Mouse (Mus musculus): Measurements from ENCODE around the gene Pou2f2. TPM values are rescaled to one million over a fixed set of nuclear protein-coding genes. Genes with fewer than 3 reads are reported as not detected.

The Pou2f2 gene
- polyA plus RNA-seq, 1 experiment from 2014 or later, result 46.7 TPM

GRCm38 (mm10) chr7:25166106-25166505 is 13.4 kb downstream of the Pou2f2 start:
- H3K9me3 ChIP-seq (ENCODE audit: control insufficient read depth, low read length), result no peaks in the 10 kb centered on the region
- DNase-seq (no peak), ATAC-seq (ENCODE audit: low FRiP score, low TSS enrichment) (no peak)
- H3K36me3 ChIP-seq (ENCODE audit: control insufficient read depth, insufficient read depth, low read length), result no peaks in the 10 kb centered on the region
- no peak overlapping the region for H3K27ac ChIP-seq (replicated peaks; ENCODE audit: low read depth, low read length)
- 88% methylated on average over 5 of the region's 5 CpGs for WGBS
- H3K9ac ChIP-seq (replicated peaks; ENCODE audit: low read length), result no peak overlapping the region
- H3K4me2 ChIP-seq (ENCODE audit: low read length), result no peak overlapping the region
- no peaks in the 10 kb centered on the region for H3K27me3 ChIP-seq (ENCODE audit: control insufficient read depth, insufficient read depth, low read length)
- peaks cover 9% of the 10 kb centered on the region for H3K4me1 ChIP-seq (ENCODE audit: control insufficient read depth, insufficient read depth, low read length)
- H3K4me3 ChIP-seq (replicated peaks; ENCODE audit: low read depth, low read length), result no peak overlapping the region

GRCm38 (mm10) chr7:25156158-25156648 is 23.3 kb downstream of the Pou2f2 start:
- Histone ChIP-seq H3K4me3 (replicated peaks; ENCODE audit: low read depth, low read length) (no peak overlapping the region), H3K9me3 (ENCODE audit: control insufficient read depth, low read length) (no peaks in the 10 kb centered on the region), H3K36me3 (ENCODE audit: control insufficient read depth, insufficient read depth, low read length) (no peaks in the 10 kb centered on the region; the same call in 1 of the 2 replicates), H3K4me2 (ENCODE audit: low read length) (peak overlapping the region; percentile 46; the same call in 1 of the 2 replicates), H3K27ac (replicated peaks; ENCODE audit: low read depth, low read length) (peak overlapping the region; percentile 63; the same call in 1 of the 2 replicates), H3K4me1 (ENCODE audit: control insufficient read depth, insufficient read depth, low read length) (peaks cover 50% of the 10 kb centered on the region), H3K9ac (replicated peaks; ENCODE audit: low read length) (0 out of 2 replicates have a peak overlapping the region, but pooled peaks have one; percentile 37), H3K27me3 (ENCODE audit: control insufficient read depth, insufficient read depth, low read length) (no peaks in the 10 kb centered on the region)
- 34% methylated on average over 14 of the region's 14 CpGs for WGBS
- DNase-seq (no peak), ATAC-seq (ENCODE audit: low FRiP score, low TSS enrichment) (no peak)

GRCm38 (mm10) chr7:25155469-25156157 is 23.9 kb downstream of the Pou2f2 start:
- Histone ChIP-seq H3K27ac (replicated peaks; ENCODE audit: low read depth, low read length) (peak overlapping the region; percentile 63), H3K4me3 (replicated peaks; ENCODE audit: low read depth, low read length) (0 out of 2 replicates have a peak overlapping the region, but pooled peaks have one; percentile 2), H3K9ac (replicated peaks; ENCODE audit: low read length) (peak overlapping the region; percentile 37), H3K27me3 (ENCODE audit: control insufficient read depth, insufficient read depth, low read length) (no peaks in the 10 kb centered on the region), H3K4me1 (ENCODE audit: control insufficient read depth, insufficient read depth, low read length) (peaks cover 56% of the 10 kb centered on the region), H3K36me3 (ENCODE audit: control insufficient read depth, insufficient read depth, low read length) (no peaks in the 10 kb centered on the region; the same call in 1 of the 2 replicates), H3K4me2 (ENCODE audit: low read length) (peak overlapping the region; percentile 46), H3K9me3 (ENCODE audit: control insufficient read depth, low read length) (no peaks in the 10 kb centered on the region)
- 11% methylated on average over 17 of the region's 17 CpGs for WGBS
- no peak for DNase-seq
- no peak for ATAC-seq (ENCODE audit: low FRiP score, low TSS enrichment)

- ATAC-seq (ENCODE audit: low FRiP score, low TSS enrichment) (no peak), DNase-seq (no peak)
- Histone ChIP-seq H3K27ac (replicated peaks; ENCODE audit: low read depth, low read length) (peak overlapping the region; percentile 94), H3K4me1 (ENCODE audit: control insufficient read depth, insufficient read depth, low read length) (peaks cover 66% of the 10 kb centered on the region), H3K9me3 (ENCODE audit: control insufficient read depth, low read length) (no peaks in the 10 kb centered on the region), H3K4me2 (ENCODE audit: low read length) (peak overlapping the region; percentile 46), H3K9ac (replicated peaks; ENCODE audit: low read length) (peak overlapping the region; percentile 43; the same call in 1 of the 2 replicates), H3K36me3 (ENCODE audit: control insufficient read depth, insufficient read depth, low read length) (no peaks in the 10 kb centered on the region; the same call in 1 of the 2 replicates), H3K4me3 (replicated peaks; ENCODE audit: low read depth, low read length) (0 out of 2 replicates have a peak overlapping the region, but pooled peaks have one; percentile 2), H3K27me3 (ENCODE audit: control insufficient read depth, insufficient read depth, low read length) (no peaks in the 10 kb centered on the region)
- 67% methylated on average over 4 of the region's 4 CpGs for WGBS
Observed at GRCm38 (mm10) chr7:25154648-25155047, 24.9 kb downstream of the Pou2f2 start.

GRCm38 (mm10) chr7:25153841-25154240 is 25.7 kb downstream of the Pou2f2 start:
- 27% methylated on average over 7 of the region's 7 CpGs for WGBS
- no peaks in the 10 kb centered on the region; the same call in 1 of the 2 replicates for H3K36me3 ChIP-seq (ENCODE audit: control insufficient read depth, insufficient read depth, low read length)
- DNase-seq, result no peak
- H3K4me1 ChIP-seq (ENCODE audit: control insufficient read depth, insufficient read depth, low read length), result peaks cover 67% of the 10 kb centered on the region
- H3K4me3 ChIP-seq (replicated peaks; ENCODE audit: low read depth, low read length), result peak overlapping the region; percentile 23
- H3K27ac ChIP-seq (replicated peaks; ENCODE audit: low read depth, low read length), result peak overlapping the region; percentile 94
- peak overlapping the region; percentile 46 for H3K4me2 ChIP-seq (ENCODE audit: low read length)
- no peaks in the 10 kb centered on the region for H3K27me3 ChIP-seq (ENCODE audit: control insufficient read depth, insufficient read depth, low read length)
- no peak for ATAC-seq (ENCODE audit: low FRiP score, low TSS enrichment)
- H3K9me3 ChIP-seq (ENCODE audit: control insufficient read depth, low read length), result no peaks in the 10 kb centered on the region
- peak overlapping the region; percentile 43; the same call in 1 of the 2 replicates for H3K9ac ChIP-seq (replicated peaks; ENCODE audit: low read length)

GRCm38 (mm10) chr7:25151916-25152556 is 27.5 kb downstream of the Pou2f2 start:
- H3K9ac ChIP-seq (replicated peaks; ENCODE audit: low read length), result peak overlapping the region; percentile 52
- peak overlapping the region; percentile 94 for H3K27ac ChIP-seq (replicated peaks; ENCODE audit: low read depth, low read length)
- H3K4me1 ChIP-seq (ENCODE audit: control insufficient read depth, insufficient read depth, low read length), result peaks cover 67% of the 10 kb centered on the region
- H3K27me3 ChIP-seq (ENCODE audit: control insufficient read depth, insufficient read depth, low read length), result no peaks in the 10 kb centered on the region
- DNase-seq (no peak), ATAC-seq (ENCODE audit: low FRiP score, low TSS enrichment) (peak; percentile 12; the same call in 1 of the 2 replicates)
- 15% methylated on average over 10 of the region's 10 CpGs for WGBS
- peak overlapping the region; percentile 22 for H3K4me3 ChIP-seq (replicated peaks; ENCODE audit: low read depth, low read length)
- H3K4me2 ChIP-seq (ENCODE audit: low read length), result peak overlapping the region; percentile 46
- H3K36me3 ChIP-seq (ENCODE audit: control insufficient read depth, insufficient read depth, low read length), result no peaks in the 10 kb centered on the region
- no peaks in the 10 kb centered on the region for H3K9me3 ChIP-seq (ENCODE audit: control insufficient read depth, low read length)

- no peaks in the 10 kb centered on the region for H3K27me3 ChIP-seq (ENCODE audit: control insufficient read depth, insufficient read depth, low read length)
- no peaks in the 10 kb centered on the region for H3K9me3 ChIP-seq (ENCODE audit: control insufficient read depth, low read length)
- peak overlapping the region; percentile 94 for H3K27ac ChIP-seq (replicated peaks; ENCODE audit: low read depth, low read length)
- DNase-seq, result peak; percentile 31
- peak overlapping the region; percentile 46 for H3K4me2 ChIP-seq (ENCODE audit: low read length)
- ATAC-seq (ENCODE audit: low FRiP score, low TSS enrichment), result peak; percentile 36
- no peaks in the 10 kb centered on the region for H3K36me3 ChIP-seq (ENCODE audit: control insufficient read depth, insufficient read depth, low read length)
- H3K4me1 ChIP-seq (ENCODE audit: control insufficient read depth, insufficient read depth, low read length), result peaks cover 65% of the 10 kb centered on the region
- H3K4me3 ChIP-seq (replicated peaks; ENCODE audit: low read depth, low read length), result no peak overlapping the region; the same call in 1 of the 2 replicates
- peak overlapping the region; percentile 52 for H3K9ac ChIP-seq (replicated peaks; ENCODE audit: low read length)
- WGBS, result 2% methylated on average over 7 of the region's 7 CpGs
Observed at GRCm38 (mm10) chr7:25151009-25151408, 28.5 kb downstream of the Pou2f2 start.

GRCm38 (mm10) chr7:25150151-25150663 is 29.3 kb downstream of the Pou2f2 start:
- no peaks in the 10 kb centered on the region for H3K36me3 ChIP-seq (ENCODE audit: control insufficient read depth, insufficient read depth, low read length)
- H3K27ac ChIP-seq (replicated peaks; ENCODE audit: low read depth, low read length), result peak overlapping the region; percentile 94
- no peaks in the 10 kb centered on the region for H3K27me3 ChIP-seq (ENCODE audit: control insufficient read depth, insufficient read depth, low read length)
- peak; percentile 57 for ATAC-seq (ENCODE audit: low FRiP score, low TSS enrichment)
- peaks cover 57% of the 10 kb centered on the region for H3K4me1 ChIP-seq (ENCODE audit: control insufficient read depth, insufficient read depth, low read length)
- DNase-seq, result peak; percentile 75
- H3K4me3 ChIP-seq (replicated peaks; ENCODE audit: low read depth, low read length), result 0 out of 2 replicates have a peak overlapping the region, but pooled peaks have one; percentile 14
- H3K4me2 ChIP-seq (ENCODE audit: low read length), result peak overlapping the region; percentile 46
- H3K9me3 ChIP-seq (ENCODE audit: control insufficient read depth, low read length), result no peaks in the 10 kb centered on the region
- WGBS, result 3% methylated on average over 17 of the region's 18 CpGs
- peak overlapping the region; percentile 52; the same call in 1 of the 2 replicates for H3K9ac ChIP-seq (replicated peaks; ENCODE audit: low read length)
